Mouse (Mus musculus) liver, embryonic 14.5 days (tissue): ENCODE measurements around the gene Gm45808. TPM values are rescaled to one million over a fixed set of nuclear protein-coding genes. Genes with fewer than 3 reads are reported as not detected.
"Not testable (repeated sequence)": the region's sequence is repeated elsewhere in the genome, so short reads cannot be mapped to it uniquely, and the experiment has no call there.

Experiments
- ATAC-seq: fragments of 200-750 bp; cut with Nextera tagmentation; 2 replicates; pipeline ENCODE4 v1.8.0; 2017; ENCODE audit warnings: moderate number of reproducible peaks, mild to moderate bottlenecking, moderate library complexity; ENCODE audit not compliant: insufficient read depth
- DNase-seq, 3 experiments: peaks; one replicate each; pipeline ENCODE4 v3.0.0-alpha.2; 2012 to 2013; ENCODE audit warnings: low read depth in 3 of 3, low spot score in 3 of 3
- H3K27ac ChIP-seq: fragments of 300-500 bp; sonication (generic); 2 replicates; pipeline ENCODE4 v1.5.1; 2014; ENCODE audit warnings: moderate library complexity, mild to moderate bottlenecking, control low read depth, inconsistent platforms
- H3K27me3 ChIP-seq: fragments of 300-500 bp; sonication (generic); 2 replicates; pipeline ENCODE4 v1.6.1; 2014; ENCODE audit warnings: mild to moderate bottlenecking, low read length, moderate library complexity; ENCODE audit not compliant: control insufficient read depth, insufficient read depth
- H3K36me3 ChIP-seq: fragments of 300-500 bp; sonication (generic); replicated peaks from 2 replicates; pipeline ENCODE4 v1.6.1; 2014; ENCODE audit warnings: low read depth; ENCODE audit not compliant: control insufficient read depth, insufficient read depth
- H3K4me1 ChIP-seq, 2 experiments: fragments of 200-500 bp in 1 of 2; fragments of 300-500 bp in 1 of 2; sonication (generic) in 1 of 2; replicated peaks; 2 replicates each; pipeline ENCODE4 v1.6.1; 2012 to 2014; ENCODE audit warnings: antibody characterized with exemption in 1 of 2, inconsistent platforms in 1 of 2, low read length in 1 of 2; ENCODE audit not compliant: control insufficient read depth in 2 of 2, insufficient read depth in 2 of 2
- H3K4me2 ChIP-seq: fragments of 300-500 bp; sonication (generic); 2 replicates; pipeline ENCODE4 v1.6.1; 2014; ENCODE audit warnings: low read depth, mild to moderate bottlenecking, control low read depth, moderate library complexity
- H3K4me3 ChIP-seq, 2 experiments: fragments of 200-500 bp in 1 of 2; fragments of 300-500 bp in 1 of 2; sonication (generic) in 1 of 2; 2 replicates each; pipeline ENCODE4 v1.5.1; 2012 to 2014; ENCODE audit warnings: low read depth in 2 of 2, low read length in 2 of 2, mild to moderate bottlenecking in 2 of 2, control low read depth in 1 of 2, inconsistent platforms in 1 of 2, moderate library complexity in 1 of 2; ENCODE audit not compliant: insufficient read depth in 1 of 2
- H3K9ac ChIP-seq: fragments of 300-500 bp; sonication (generic); replicated peaks from 2 replicates; pipeline ENCODE4 v1.6.1; 2014; ENCODE audit warnings: mild to moderate bottlenecking, control low read depth, moderate library complexity
- H3K9me3 ChIP-seq: fragments of 300-500 bp; sonication (generic); 2 replicates; pipeline ENCODE4 v1.6.1; 2016; ENCODE audit warnings: low read length, mixed read lengths; ENCODE audit not compliant: control insufficient read depth
- CTCF ChIP-seq: IDR thresholded peaks from 2 replicates; pipeline ENCODE4 v1.5.1; 2016; ENCODE audit warnings: antibody characterized with exemption, low read depth, control low read depth
- EP300 ChIP-seq: IDR thresholded peaks from 2 replicates; pipeline ENCODE4 v1.6.1; 2016; ENCODE audit warnings: antibody characterized with exemption, low read depth
- WGBS: fragments of 180-500 bp; shearing (Covaris S2); extraction: QIAGEN DNeasy Blood & Tissue Kit; methylation state at CpG from one replicate; pipeline ENCODE4 v1.1.7; 2014; ENCODE audit not compliant: insufficient replicate concordance; 5-methylcytosine and 5-hydroxymethylcytosine counted together
- polyA plus RNA-seq, 2 experiments: library from polyadenylated mRNA; depleted of rRNA in 1 of 2; stranded (reverse) in 1 of 2; unstranded in 1 of 2; fragments of >200 nt; fragmentation: Nextera tagmentation in 1 of 2; extraction: Ambion mirVana in 1 of 2; gene quantifications; 2 replicates each; pipeline versions ENCODE4 v1.2.1 to v1.2.3; 2012 to 2014

Gm45808 gene
- polyA plus RNA-seq, 2 experiments = not detected

DNA sequence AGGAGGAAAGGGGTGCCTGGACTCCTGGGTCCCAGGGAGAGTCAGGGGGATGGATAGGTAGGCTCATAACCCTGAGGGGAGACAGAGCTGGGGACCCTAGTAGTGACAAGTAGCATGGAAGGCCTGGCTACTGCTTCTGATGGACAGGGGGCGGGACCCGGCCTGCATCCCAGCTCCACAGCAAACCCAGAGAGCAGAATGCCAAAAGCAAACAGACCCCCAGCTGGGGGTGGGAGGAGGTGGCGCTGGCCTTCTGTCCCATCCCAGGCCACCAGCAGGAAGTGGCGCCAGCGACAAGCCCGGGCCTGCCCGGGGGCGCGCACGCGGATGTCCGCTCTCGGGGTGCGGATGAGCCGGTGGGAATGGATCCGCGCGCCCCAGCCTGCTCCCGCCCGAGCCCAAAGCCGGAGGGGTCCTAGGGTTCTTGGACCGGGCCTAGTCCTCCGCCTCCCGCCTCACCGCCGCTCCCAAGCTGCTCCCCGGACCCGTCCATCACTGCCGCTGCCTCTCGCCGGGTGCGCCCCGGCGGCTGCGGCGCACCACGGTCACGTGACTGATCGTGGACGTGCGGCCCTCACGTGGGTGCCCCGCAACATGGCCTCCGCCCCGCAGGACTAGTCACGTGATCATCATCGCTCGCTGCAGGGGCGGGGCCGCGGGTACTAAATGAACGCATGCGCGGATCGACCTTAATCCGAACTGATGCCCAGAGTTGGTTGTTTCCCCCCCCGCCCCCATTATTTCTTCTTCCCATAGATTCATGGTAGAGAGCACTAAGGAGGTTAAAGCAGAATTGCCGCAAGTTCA, 20.1 kb downstream of the Gm45808 start, which contains the start of gene Bax:
Gene Bax, minus strand, starts transcription at position 616 of the 807 bp plus-strand sequence.
- TF ChIP-seq EP300 (no peak), CTCF (0 out of 2 replicates have a peak, but pooled peaks have one; percentile 19)
- WGBS = under 1% methylated on average over 58 of the region's 58 CpGs
- ATAC-seq = peak; percentile 76

DNA sequence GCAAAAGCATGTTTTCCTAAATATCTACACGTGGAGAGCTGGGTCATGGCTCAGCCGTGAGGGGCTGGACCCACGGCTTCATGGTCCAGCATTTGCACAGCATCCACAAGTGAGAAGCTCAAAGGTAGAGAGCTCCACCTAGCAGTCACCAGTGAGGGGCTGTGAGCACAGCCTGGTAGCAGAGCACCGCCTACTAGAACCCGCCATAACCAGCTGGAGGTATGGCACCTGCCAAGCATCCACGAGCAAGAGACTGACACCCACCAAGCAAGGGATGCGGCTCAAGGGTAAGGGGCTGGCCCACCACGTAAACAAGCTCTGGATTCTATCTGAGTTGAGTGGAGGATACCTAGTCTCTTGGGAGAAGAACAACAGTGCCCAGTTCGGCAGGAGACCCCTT, 21.1 kb downstream of the Gm45808 start:
- H3K9me3 ChIP-seq = no peaks in the 10 kb centered on the region
- TF ChIP-seq CTCF = peak; percentile 47
- TF ChIP-seq EP300 = no peak
- peak overlapping the region; percentile 83 for H3K4me2 ChIP-seq
- H3K9ac ChIP-seq = peak overlapping the region; percentile 71
- DNase-seq = no peak
- no peak overlapping the region for H3K27ac ChIP-seq
- H3K4me1 ChIP-seq = peaks cover 17 to 30% of the 10 kb centered on the region in 2 experiments
- no peak for ATAC-seq
- 68% methylated on average over 9 of the region's 9 CpGs for WGBS
- peaks cover 23% of the 10 kb centered on the region for H3K36me3 ChIP-seq
- peak overlapping the region; percentile 62 to 69 for H3K4me3 ChIP-seq
- H3K27me3 ChIP-seq = no peaks in the 10 kb centered on the region

More for the DNA sequence above, 20.1 kb downstream of the Gm45808 start, which contains the start of gene Bax:
- Histone ChIP-seq H3K4me2 (peak within 1 kb of the TSS; percentile 83), H3K9me3 (no peaks in the 10 kb centered on the region), H3K4me1 (peaks cover 17 to 26% of the 10 kb centered on the region in 2 experiments), H3K27ac (peak within 1 kb of the TSS; percentile 51), H3K9ac (peak within 1 kb of the TSS; percentile 71), H3K4me3 (peak within 1 kb of the TSS; percentile 62 to 69), H3K36me3 (peaks cover 22% of the 10 kb centered on the region), H3K27me3 (no peaks in the 10 kb centered on the region)
- peak; percentile 88 to 91 (median 89) for DNase-seq

DNA sequence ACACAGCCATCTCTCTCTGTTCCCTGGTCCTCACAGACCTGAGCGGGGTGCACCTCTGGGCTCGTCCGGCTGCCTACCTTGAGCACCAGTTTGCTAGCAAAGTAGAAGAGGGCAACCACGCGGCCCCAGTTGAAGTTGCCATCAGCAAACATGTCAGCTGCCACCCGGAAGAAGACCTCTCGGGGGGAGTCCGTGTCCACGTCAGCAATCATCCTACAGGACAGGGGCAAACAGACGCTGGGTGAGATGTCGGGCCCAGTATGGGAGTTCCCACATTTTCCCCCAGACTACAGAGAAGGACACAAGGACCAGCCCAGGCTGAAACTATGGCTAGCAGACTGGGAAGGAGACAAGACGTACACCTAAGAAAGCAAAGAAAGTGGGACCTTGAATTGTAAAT, 21.5 kb downstream of the Gm45808 start:
- no peak for ATAC-seq
- Histone ChIP-seq H3K27me3 (no peaks in the 10 kb centered on the region), H3K4me2 (peak overlapping the region; percentile 83; the same call in 1 of the 2 replicates), H3K4me1 (peaks cover 22 to 34% of the 10 kb centered on the region in 2 experiments), H3K4me3 (no peak overlapping the region), H3K9me3 (no peaks in the 10 kb centered on the region), H3K27ac (no peak overlapping the region), H3K9ac (no peak overlapping the region), H3K36me3 (peaks cover 23% of the 10 kb centered on the region)
- TF ChIP-seq EP300 = no peak
- TF ChIP-seq CTCF = no peak
- WGBS = 89% methylated on average over 12 of the region's 12 CpGs
- DNase-seq = no peak

DNA sequence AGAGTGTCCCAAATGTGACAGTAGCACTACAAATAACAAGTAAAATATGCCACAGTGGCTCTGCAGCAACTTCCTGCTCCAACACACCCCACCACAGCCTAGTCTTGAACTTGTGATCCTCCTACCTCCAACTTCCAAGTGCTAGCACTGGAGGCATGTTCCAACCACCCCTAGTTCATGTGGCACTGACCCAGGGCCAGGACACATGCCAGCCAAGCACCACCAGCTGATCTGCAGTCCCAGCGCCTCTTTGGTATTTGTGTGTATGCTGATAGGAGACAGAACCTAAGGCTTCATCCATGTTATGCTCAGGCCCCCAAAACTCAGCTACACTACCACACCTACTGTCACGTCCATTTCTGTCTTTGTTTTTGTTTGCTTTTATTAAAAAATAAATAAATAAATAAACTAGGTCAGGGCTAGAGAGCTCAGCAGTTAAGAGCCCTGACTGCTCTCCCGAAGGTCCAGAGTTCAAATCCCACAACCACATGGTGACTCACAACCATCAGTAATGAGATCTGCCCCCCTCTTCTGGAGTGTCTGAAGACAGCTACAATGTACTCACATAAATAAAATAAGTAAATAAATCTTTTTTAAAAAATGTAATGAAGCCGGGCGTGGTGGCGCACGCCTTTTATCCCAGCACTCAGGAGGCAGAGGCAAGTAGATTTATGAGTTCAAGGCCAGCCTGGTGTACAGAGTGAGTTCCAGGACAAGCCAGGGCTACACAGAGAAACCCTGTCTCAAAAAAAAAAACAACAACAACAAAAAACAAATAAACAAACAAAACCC, 22.4 kb downstream of the Gm45808 start:
- Histone ChIP-seq H3K27me3 (no peaks in the 10 kb centered on the region), H3K36me3 (peaks cover 23% of the 10 kb centered on the region), H3K9me3 (no peaks in the 10 kb centered on the region), H3K4me3 (no peak overlapping the region), H3K4me2 (no peak overlapping the region), H3K27ac (no peak overlapping the region), H3K4me1 (peaks cover 23 to 37% of the 10 kb centered on the region in 2 experiments), H3K9ac (no peak overlapping the region)
- ATAC-seq = no peak
- no peak for TF ChIP-seq EP300
- no peak for TF ChIP-seq CTCF
- no peak for DNase-seq
- 85% methylated on average over 7 of the region's 7 CpGs for WGBS

DNA sequence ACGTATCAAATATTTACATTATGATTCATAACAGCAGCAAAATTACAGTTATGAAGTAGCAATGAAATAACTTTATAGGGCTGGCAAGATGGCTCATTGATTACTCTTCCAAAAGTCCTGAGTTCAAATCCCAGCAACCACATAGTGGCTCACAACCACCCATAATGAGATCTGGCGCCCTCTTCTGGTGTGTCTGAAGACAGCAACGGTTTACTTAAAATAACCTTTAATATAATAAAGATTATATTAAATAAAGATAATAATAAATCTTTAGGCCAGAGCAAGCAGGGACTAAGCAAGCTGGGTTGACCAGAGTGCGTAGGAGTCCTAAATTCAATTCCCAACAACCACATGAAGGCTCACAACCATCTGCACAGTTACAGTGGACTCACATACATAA, 23.7 kb downstream of the Gm45808 start:
- Histone ChIP-seq H3K36me3 (peaks cover 33% of the 10 kb centered on the region), H3K4me1 (peaks cover 29 to 41% of the 10 kb centered on the region in 2 experiments)
- not testable (repeated sequence) for H3K27me3 ChIP-seq, ATAC-seq, DNase-seq, H3K9me3 ChIP-seq, H3K27ac ChIP-seq, H3K4me3 ChIP-seq, H3K4me2 ChIP-seq, H3K9ac ChIP-seq
- WGBS = 69% methylated on average over 4 of the region's 4 CpGs
- TF ChIP-seq CTCF = peak; percentile 45
